Mouse (Mus musculus) CH12.LX (cell line): Measurements from ENCODE around the gene Cemip2. TPM values are rescaled to one million over a fixed set of nuclear protein-coding genes. Genes with fewer than 3 reads are reported as not detected.

Experiments used
- DNase-seq: peaks from one replicate; pipeline ENCODE4 v3.0.0-alpha.2; 2013; ENCODE audit errors: extremely low read depth
- H3K27ac ChIP-seq: 2 replicates; pipeline ENCODE4 v1.5.1; 2012; ENCODE audit warnings: low read depth, mild to moderate bottlenecking, control low read depth, moderate library complexity; ENCODE audit not compliant: insufficient read depth
- H3K27me3 ChIP-seq: replicated peaks from 2 replicates; pipeline ENCODE3; 2012; ENCODE audit warnings: inconsistent platforms
- H3K36me3 ChIP-seq, 2 experiments: replicated peaks in 1 of 2; 2 replicates each; pipeline versions ENCODE3 to v1.6.1; 2012; ENCODE audit warnings: inconsistent platforms in 1 of 2, low read length in 1 of 2, mild to moderate bottlenecking in 1 of 2, mixed read lengths in 1 of 2, moderate library complexity in 1 of 2; ENCODE audit not compliant: control insufficient read depth in 1 of 2, insufficient read depth in 1 of 2
- H3K4me1 ChIP-seq, 2 experiments: 2 replicates each; pipeline ENCODE4 v1.6.1; 2012; ENCODE audit warnings: inconsistent platforms in 1 of 2, moderate library complexity in 1 of 2; ENCODE audit not compliant: insufficient read depth in 2 of 2, control insufficient read depth in 1 of 2
- H3K4me2 ChIP-seq: 2 replicates; pipeline ENCODE4 v1.6.1; 2012; ENCODE audit warnings: low read depth, mild to moderate bottlenecking, control low read depth; ENCODE audit not compliant: poor library complexity, insufficient read depth, severe bottlenecking
- H3K4me3 ChIP-seq, 3 experiments: fragments of 150-350 bp in 1 of 3; sonication (generic) in 1 of 3; replicated peaks in 1 of 3; 2 replicates each; pipeline versions ENCODE3 to v1.5.1; 2011 to 2012; ENCODE audit warnings: low read depth in 2 of 3, low read length in 2 of 3, mild to moderate bottlenecking in 2 of 3, moderate library complexity in 2 of 3, control low read depth in 1 of 3, improper control_type of control experiment in 1 of 3, inconsistent platforms in 1 of 3, mixed read lengths in 1 of 3; ENCODE audit not compliant: poor library complexity in 1 of 3
- H3K79me2 ChIP-seq: replicated peaks from 2 replicates; pipeline ENCODE4 v1.6.1; 2012; ENCODE audit warnings: mild to moderate bottlenecking, moderate library complexity; ENCODE audit not compliant: control insufficient read depth, poor library complexity, insufficient read depth, severe bottlenecking; ENCODE audit errors: extremely low read depth
- H3K9ac ChIP-seq: 2 replicates; pipeline ENCODE4 v1.6.1; 2012; ENCODE audit warnings: low read depth, mild to moderate bottlenecking, control low read depth, moderate library complexity; ENCODE audit not compliant: insufficient read depth
- H3K9me3 ChIP-seq: replicated peaks from 2 replicates; pipeline ENCODE3; 2012; ENCODE audit warnings: low read length, inconsistent platforms, mixed read lengths
- BHLHE40 ChIP-seq: IDR thresholded peaks from 2 replicates; pipeline ENCODE4 v1.6.1; 2011; ENCODE audit warnings: mild to moderate bottlenecking, low read depth, low read length, improper control_type of control experiment
- CHD1 ChIP-seq: IDR thresholded peaks from 2 replicates; pipeline ENCODE4 v1.6.1; 2012; ENCODE audit warnings: low read depth, low read length, improper control_type of control experiment, inconsistent platforms
- ETS1 ChIP-seq: conservative IDR thresholded peaks from 2 replicates; pipeline ENCODE4 v1.6.1; 2012; ENCODE audit warnings: low read depth, mild to moderate bottlenecking, inconsistent platforms, low read length, improper control_type of control experiment, moderate library complexity
- GABPA ChIP-seq: IDR thresholded peaks from 2 replicates; pipeline ENCODE4 v1.6.1; 2012; ENCODE audit warnings: low read depth, low read length, improper control_type of control experiment, inconsistent platforms; ENCODE audit not compliant: insufficient replicate concordance
- IRF4 ChIP-seq: IDR thresholded peaks from 2 replicates; pipeline ENCODE4 v1.6.1; 2014; ENCODE audit warnings: low read depth, mild to moderate bottlenecking, inconsistent platforms, low read length, improper control_type of control experiment
- JUN ChIP-seq: IDR thresholded peaks from 2 replicates; pipeline ENCODE4 v1.6.1; 2011; ENCODE audit warnings: low read depth, mild to moderate bottlenecking, low read length, improper control_type of control experiment, moderate library complexity; ENCODE audit not compliant: insufficient read depth
- JUND ChIP-seq: conservative IDR thresholded peaks from 2 replicates; pipeline ENCODE4 v1.6.1; 2011; ENCODE audit warnings: low read depth, low read length, improper control_type of control experiment
- KAT2A ChIP-seq: IDR thresholded peaks from 2 replicates; pipeline ENCODE4 v1.6.1; 2012; ENCODE audit warnings: low read length, improper control_type of control experiment, inconsistent platforms; ENCODE audit not compliant: insufficient replicate concordance
- MAX ChIP-seq: IDR thresholded peaks from 2 replicates; pipeline ENCODE4 v1.6.1; 2011; ENCODE audit warnings: low read length, improper control_type of control experiment
- MAZ ChIP-seq: IDR thresholded peaks from 2 replicates; pipeline ENCODE4 v1.6.1; 2012; ENCODE audit warnings: low read depth, mild to moderate bottlenecking, inconsistent platforms, low read length, improper control_type of control experiment, moderate library complexity
- MEF2A ChIP-seq: IDR thresholded peaks from 2 replicates; pipeline ENCODE4 v1.6.1; 2014; ENCODE audit warnings: low read depth, mild to moderate bottlenecking, inconsistent platforms, low read length, improper control_type of control experiment, borderline replicate concordance
- MXI1 ChIP-seq: IDR thresholded peaks from 2 replicates; pipeline ENCODE4 v1.6.1; 2011; ENCODE audit warnings: mild to moderate bottlenecking, low read depth, low read length, improper control_type of control experiment
- NELFE ChIP-seq: IDR thresholded peaks from 2 replicates; pipeline ENCODE4 v1.6.1; 2011; ENCODE audit warnings: low read depth, low read length, improper control_type of control experiment
- PAX5 ChIP-seq: IDR thresholded peaks from 2 replicates; pipeline ENCODE4 v1.6.1; 2012; ENCODE audit warnings: low read length, inconsistent platforms, mixed read lengths
- POLR2A ChIP-seq: IDR thresholded peaks from 2 replicates; pipeline ENCODE4 v1.6.1; 2011; ENCODE audit warnings: low read depth, mild to moderate bottlenecking, improper control_type of control experiment, low read length
- RAD21 ChIP-seq: IDR thresholded peaks from 2 replicates; pipeline ENCODE4 v1.6.1; 2011; ENCODE audit warnings: low read depth, mild to moderate bottlenecking, low read length, improper control_type of control experiment, moderate library complexity
- RCOR1 ChIP-seq: conservative IDR thresholded peaks from 2 replicates; pipeline ENCODE4 v1.6.1; 2012; ENCODE audit warnings: low read depth, mild to moderate bottlenecking, inconsistent platforms, low read length, improper control_type of control experiment
- SIN3A ChIP-seq: IDR thresholded peaks from 2 replicates; pipeline ENCODE4 v1.6.1; 2012; ENCODE audit warnings: low read length, improper control_type of control experiment, inconsistent platforms
- TCF12 ChIP-seq: IDR thresholded peaks from 2 replicates; pipeline ENCODE4 v1.6.1; 2014; ENCODE audit warnings: low read depth, mild to moderate bottlenecking, inconsistent platforms, low read length, improper control_type of control experiment
- USF1 ChIP-seq: IDR thresholded peaks from 2 replicates; pipeline ENCODE4 v1.6.1; 2014; ENCODE audit warnings: low read depth, mild to moderate bottlenecking, inconsistent platforms, low read length, improper control_type of control experiment
- ZKSCAN1 ChIP-seq: IDR thresholded peaks from 2 replicates; pipeline ENCODE4 v1.6.1; 2012; ENCODE audit warnings: low read depth, inconsistent platforms, low read length, improper control_type of control experiment, borderline replicate concordance
- ZMIZ1 ChIP-seq: IDR thresholded peaks from 2 replicates; pipeline ENCODE4 v1.6.1; 2012; ENCODE audit warnings: low read depth, mild to moderate bottlenecking, inconsistent platforms, low read length, improper control_type of control experiment
- dilution Hi-C: fragments of 300-500 bp; cut with MboI; formaldehyde crosslinking; loops from 2 replicates; pipeline ENCODE4 v1.14.3; 2020; ENCODE audit warnings: low sequenced_read_pairs; ENCODE audit not compliant: extremely low pct_unique_long_range_greater_than_20kb, extremely low pct_ligation_motif_present
- in situ Hi-C: fragments of 300-500 bp; cut with MboI; formaldehyde crosslinking; loops from 3 replicates; pipeline ENCODE4 v1.14.3; 2019; ENCODE audit warnings: low sequenced_read_pairs, low pct_ligation_motif_present, low pct_unique_long_range_greater_than_20kb, mixed read lengths
- polyA plus RNA-seq: library from polyadenylated mRNA; unstranded; fragments of >175 nt; gene quantifications from 2 replicates; pipeline ENCODE4 v1.2.1, GENCODE M21; 2012; ENCODE audit warnings: low read depth; ENCODE audit not compliant: insufficient read length
- total RNA-seq, 2 experiments: library from RNA; depleted of rRNA; stranded (reverse); fragments of 300-350 nt in 1 of 2; fragments of >200 nt in 1 of 2; gene quantifications; 2 replicates each; pipeline ENCODE4 v1.2.3; 2012 to 2014

Gene Cemip2
- total and polyA plus RNA-seq, 3 experiments = 7.4 to 8.5 (median 7.9) TPM

- Histone ChIP-seq H3K36me3 (peaks cover 0 to 12% of the 10 kb centered on the region in 2 experiments), H3K4me3 (no peak overlapping the region), H3K9ac (no peak overlapping the region), H3K79me2 (no peaks in the 10 kb centered on the region), H3K4me1 (peaks cover 3 to 44% of the 10 kb centered on the region in 2 experiments; a peak in 2 of 4 replicates), H3K27ac (no peak overlapping the region), H3K4me2 (no peak overlapping the region), H3K9me3 (no peaks in the 10 kb centered on the region), H3K27me3 (no peaks in the 10 kb centered on the region)
- TF ChIP-seq USF1 (no peak), NELFE (no peak), ZKSCAN1 (no peak), RAD21 (no peak), JUND (no peak), ZMIZ1 (no peak), MAX (no peak), PAX5 (no peak), JUN (no peak), ETS1 (no peak), MEF2A (no peak), MAZ (no peak), KAT2A (no peak), TCF12 (no peak), POLR2A (no peak), BHLHE40 (no peak), RCOR1 (no peak), SIN3A (no peak), CHD1 (no peak), MXI1 (no peak)
- no peak for DNase-seq
- dilution Hi-C loops (no loop called here), in situ Hi-C loops (no loop called here)
Observed at GRCm38 (mm10) chr19:21781787-21782432, 3.8 kb downstream of the Cemip2 start.

- Histone ChIP-seq H3K27me3 (no peaks in the 10 kb centered on the region), H3K9ac (no peak overlapping the region), H3K4me1 (peaks cover 6 to 51% of the 10 kb centered on the region in 2 experiments; a peak in 3 of 4 replicates), H3K36me3 (peaks cover 0 to 12% of the 10 kb centered on the region in 2 experiments), H3K9me3 (no peaks in the 10 kb centered on the region), H3K4me3 (no peak overlapping the region), H3K79me2 (no peaks in the 10 kb centered on the region), H3K27ac (no peak overlapping the region), H3K4me2 (no peak overlapping the region)
- TF ChIP-seq JUND (no peak), JUN (no peak), IRF4 (no peak), GABPA (no peak), MXI1 (no peak), ETS1 (no peak)
- dilution Hi-C loops (no loop called here), in situ Hi-C loops (no loop called here)
- DNase-seq = no peak
Observed at GRCm38 (mm10) chr19:21783717-21784116, 5.6 kb downstream of the Cemip2 start.
